Mouse (Mus musculus) forebrain, embryonic 15.5 days (tissue): ENCODE measurements at regions not wholly inside any gene's neighbourhood (a gene's known extent, or its start where the extent isn't known, plus 50 kb on each side); places are given as distances from the start of the nearest gene placed in this dataset.

Experiments used
- ATAC-seq: fragments of 200-750 bp; cut with Nextera tagmentation; replicated peaks from 2 replicates; pipeline ENCODE4 v1.8.0; 2017; ENCODE audit warnings: mild to moderate bottlenecking, moderate TSS enrichment, moderate library complexity
- H3K27ac ChIP-seq: fragments of 300-500 bp; sonication (generic); replicated peaks from 2 replicates; pipeline ENCODE4 v1.5.1; 2015; ENCODE audit warnings: mild to moderate bottlenecking, inconsistent platforms
- H3K27me3 ChIP-seq: fragments of 300-500 bp; sonication (generic); 2 replicates; pipeline ENCODE4 v1.6.1; 2015; ENCODE audit warnings: inconsistent platforms
- H3K36me3 ChIP-seq: fragments of 300-500 bp; sonication (generic); 2 replicates; pipeline ENCODE4 v1.6.1; 2015; ENCODE audit warnings: mild to moderate bottlenecking, inconsistent platforms
- H3K4me1 ChIP-seq: fragments of 300-500 bp; sonication (generic); 2 replicates; pipeline ENCODE4 v1.6.1; 2015; ENCODE audit warnings: inconsistent platforms
- H3K4me2 ChIP-seq: fragments of 300-500 bp; sonication (generic); replicated peaks from 2 replicates; pipeline ENCODE4 v1.6.1; 2015; ENCODE audit warnings: mild to moderate bottlenecking, inconsistent platforms
- H3K4me3 ChIP-seq: fragments of 300-500 bp; sonication (generic); 2 replicates; pipeline ENCODE4 v1.5.1; 2015; ENCODE audit warnings: mild to moderate bottlenecking, inconsistent platforms
- H3K9ac ChIP-seq: fragments of 300-500 bp; sonication (generic); replicated peaks from 2 replicates; pipeline ENCODE4 v1.6.1; 2015; ENCODE audit warnings: mild to moderate bottlenecking, inconsistent platforms
- H3K9me3 ChIP-seq: fragments of 300-500 bp; sonication (generic); 2 replicates; pipeline ENCODE4 v1.6.1; 2016; ENCODE audit warnings: inconsistent platforms
- WGBS: fragments of 180-500 bp; shearing (Covaris S2); methylation state at CpG from one replicate; pipeline ENCODE4 v1.1.7; 2015; ENCODE audit warnings: mixed read lengths; 5-methylcytosine and 5-hydroxymethylcytosine counted together

DNA sequence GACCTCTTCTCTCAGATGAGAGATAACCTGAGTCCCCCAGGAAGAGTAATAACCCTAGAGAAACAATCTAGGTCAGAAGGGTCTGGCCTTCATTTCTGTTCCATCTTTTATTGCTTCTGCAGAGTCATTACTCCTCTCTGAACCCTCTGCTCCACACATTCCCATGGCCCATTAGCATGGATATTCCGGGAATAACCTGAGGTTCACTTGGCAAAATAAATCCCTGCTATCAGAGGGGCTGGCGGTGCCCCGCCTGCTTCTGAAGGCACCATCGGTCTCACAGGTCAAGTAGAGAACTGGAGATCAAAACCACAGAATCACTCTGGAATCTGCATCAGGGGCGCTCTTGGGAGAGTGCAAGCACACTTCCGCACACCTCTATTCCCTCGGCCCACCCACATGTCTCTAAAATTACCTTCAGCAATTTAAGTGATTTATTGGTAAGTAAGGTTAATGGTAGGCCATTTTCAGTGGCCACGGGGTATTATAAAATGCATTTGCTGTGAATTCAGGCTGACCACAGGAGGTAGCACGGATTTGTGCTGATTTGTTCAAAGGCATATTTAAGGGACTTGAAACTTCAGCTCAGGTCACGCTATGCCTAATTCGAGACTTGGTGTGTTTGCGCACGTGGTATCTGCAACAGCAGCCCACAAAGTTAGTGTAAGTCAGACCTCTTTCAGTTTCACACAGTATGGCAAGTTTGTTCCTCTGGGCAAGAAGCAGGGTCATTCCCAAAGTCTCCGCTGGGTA is 243.4 kb upstream of the Adcy2 start:
- Histone ChIP-seq H3K9me3 (no peaks in the 10 kb centered on the region), H3K9ac (no peak overlapping the region), H3K27ac (no peak overlapping the region), H3K27me3 (no peaks in the 10 kb centered on the region), H3K4me1 (0 out of 2 replicates have a peak, but pooled peaks cover 2% of the 10 kb centered on the region), H3K4me3 (no peak overlapping the region), H3K4me2 (no peak overlapping the region), H3K36me3 (no peaks in the 10 kb centered on the region)
- 83% methylated on average over 14 of the region's 14 CpGs for WGBS
- no peak for ATAC-seq

- peaks cover 7% of the 10 kb centered on the region for H3K4me1 ChIP-seq
- H3K9ac ChIP-seq = no peak overlapping the region
- no peaks in the 10 kb centered on the region for H3K27me3 ChIP-seq
- ATAC-seq = no peak
- H3K9me3 ChIP-seq = no peaks in the 10 kb centered on the region
- H3K4me3 ChIP-seq = no peak overlapping the region
- no peaks in the 10 kb centered on the region for H3K36me3 ChIP-seq
- WGBS = 76% methylated on average over 4 of the region's 4 CpGs
- no peak overlapping the region for H3K4me2 ChIP-seq
- H3K27ac ChIP-seq = 0 out of 2 replicates have a peak overlapping the region, but pooled peaks have one; percentile 8
Observed at GRCm38 (mm10) chr13:69250334-69251129, 251.2 kb upstream of the Adcy2 start.

- Histone ChIP-seq H3K4me2 (no peak overlapping the region), H3K9ac (no peak overlapping the region), H3K36me3 (no peaks in the 10 kb centered on the region), H3K27ac (0 out of 2 replicates have a peak overlapping the region, but pooled peaks have one; percentile 8), H3K4me3 (no peak overlapping the region), H3K27me3 (no peaks in the 10 kb centered on the region), H3K9me3 (no peaks in the 10 kb centered on the region), H3K4me1 (peaks cover 7% of the 10 kb centered on the region)
- ATAC-seq = peak; percentile 46; the same call in 1 of the 2 replicates
- WGBS = 66% methylated on average over 6 of the region's 6 CpGs
Observed at GRCm38 (mm10) chr13:69251130-69251561, 251.8 kb upstream of the Adcy2 start.

DNA sequence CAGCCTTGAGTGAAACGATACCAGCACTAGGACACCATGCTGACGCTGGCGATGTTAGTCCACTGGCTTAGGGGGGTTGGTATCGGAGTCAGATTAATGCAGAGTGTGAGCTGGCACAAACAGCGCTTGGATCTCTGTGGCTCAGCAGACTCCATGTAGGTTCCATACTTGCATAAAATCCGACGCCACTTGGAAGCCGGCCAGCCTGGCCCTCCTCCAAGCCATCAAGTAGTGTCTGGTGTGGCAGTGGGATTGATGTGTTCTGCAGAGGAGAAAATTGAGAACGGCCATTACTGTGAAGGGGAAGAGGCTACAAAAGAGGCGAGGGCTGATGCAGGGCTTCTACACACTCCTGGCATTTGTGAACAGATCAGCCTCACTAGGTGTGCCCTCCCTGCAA is 253.0 kb upstream of the Adcy2 start:
- no peak overlapping the region for H3K4me3 ChIP-seq
- no peak overlapping the region; the same call in 1 of the 2 replicates for H3K27ac ChIP-seq
- H3K27me3 ChIP-seq = no peaks in the 10 kb centered on the region
- H3K4me1 ChIP-seq = peaks cover 7% of the 10 kb centered on the region
- no peaks in the 10 kb centered on the region for H3K36me3 ChIP-seq
- 36% methylated on average over 10 of the region's 10 CpGs for WGBS
- no peaks in the 10 kb centered on the region for H3K9me3 ChIP-seq
- H3K4me2 ChIP-seq = no peak overlapping the region
- peak; percentile 86 for ATAC-seq
- H3K9ac ChIP-seq = no peak overlapping the region

GRCm38 (mm10) chr13:69260485-69260884 is 261.1 kb upstream of the Adcy2 start:
- H3K27me3 ChIP-seq = no peaks in the 10 kb centered on the region
- WGBS = 24% methylated on average over 5 of the region's 5 CpGs
- H3K27ac ChIP-seq = no peak overlapping the region

DNA sequence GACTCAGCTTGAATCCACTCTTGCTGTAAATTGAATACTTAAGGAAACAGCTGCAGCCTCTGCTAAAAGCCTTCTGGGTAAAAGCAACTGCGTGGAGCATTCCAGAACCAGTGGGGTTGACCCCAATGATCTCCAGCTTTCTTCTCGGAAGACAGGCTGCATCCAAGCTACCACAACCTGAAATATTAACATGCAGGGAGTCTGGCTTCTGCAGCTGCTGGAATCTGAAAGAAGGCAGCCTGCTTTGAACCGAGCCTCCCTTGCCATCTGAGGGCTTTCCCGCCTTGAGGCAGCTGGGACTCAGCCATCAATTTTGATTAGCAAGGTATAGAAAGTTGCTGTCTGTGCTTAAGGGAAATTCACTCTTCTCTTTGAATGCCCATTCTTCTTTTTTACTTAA is 261.6 kb upstream of the Adcy2 start:
- H3K9ac ChIP-seq = no peak overlapping the region
- H3K27me3 ChIP-seq = no peaks in the 10 kb centered on the region
- WGBS = 36% methylated on average over 4 of the region's 4 CpGs
- no peak overlapping the region for H3K27ac ChIP-seq
- peaks cover 5% of the 10 kb centered on the region; the same call in 1 of the 2 replicates for H3K4me1 ChIP-seq
- no peak for ATAC-seq
- no peak overlapping the region for H3K4me2 ChIP-seq
- no peak overlapping the region for H3K4me3 ChIP-seq
- H3K36me3 ChIP-seq = no peaks in the 10 kb centered on the region
- no peaks in the 10 kb centered on the region for H3K9me3 ChIP-seq

More at GRCm38 (mm10) chr13:69260485-69260884, 261.1 kb upstream of the Adcy2 start:
- Histone ChIP-seq H3K4me1 (peaks cover 5% of the 10 kb centered on the region; the same call in 1 of the 2 replicates), H3K4me2 (no peak overlapping the region), H3K36me3 (no peaks in the 10 kb centered on the region), H3K4me3 (no peak overlapping the region), H3K9me3 (no peaks in the 10 kb centered on the region), H3K9ac (no peak overlapping the region)
- peak; percentile 74 for ATAC-seq

- no peak overlapping the region for H3K27ac ChIP-seq
- no peaks in the 10 kb centered on the region for H3K36me3 ChIP-seq
- no peaks in the 10 kb centered on the region for H3K27me3 ChIP-seq
- H3K4me1 ChIP-seq = peaks cover 5% of the 10 kb centered on the region; the same call in 1 of the 2 replicates
- no peak overlapping the region for H3K4me3 ChIP-seq
- 76% methylated on average over 3 of the region's 3 CpGs for WGBS
- H3K9ac ChIP-seq = no peak overlapping the region
- ATAC-seq = 0 out of 2 replicates have a peak, but pooled peaks have one; percentile 38
- no peak overlapping the region for H3K4me2 ChIP-seq
- H3K9me3 ChIP-seq = no peaks in the 10 kb centered on the region
Observed at GRCm38 (mm10) chr13:69263722-69264121, 264.4 kb upstream of the Adcy2 start.

GRCm38 (mm10) chr13:69266071-69266470 is 266.7 kb upstream of the Adcy2 start:
- no peaks in the 10 kb centered on the region for H3K9me3 ChIP-seq
- H3K27ac ChIP-seq = no peak overlapping the region
- WGBS = 89% methylated on average over 1 of the region's 1 CpGs
- H3K4me1 ChIP-seq = peaks cover under 1% of the 10 kb centered on the region; the same call in 1 of the 2 replicates
- H3K4me3 ChIP-seq = no peak overlapping the region
- no peaks in the 10 kb centered on the region for H3K27me3 ChIP-seq
- H3K36me3 ChIP-seq = no peaks in the 10 kb centered on the region
- no peak for ATAC-seq
- H3K9ac ChIP-seq = no peak overlapping the region
- no peak overlapping the region for H3K4me2 ChIP-seq

- no peak for ATAC-seq
- Histone ChIP-seq H3K9me3 (no peaks in the 10 kb centered on the region), H3K4me1 (peaks cover 6% of the 10 kb centered on the region; the same call in 1 of the 2 replicates), H3K4me3 (no peak overlapping the region), H3K27me3 (no peaks in the 10 kb centered on the region), H3K36me3 (no peaks in the 10 kb centered on the region), H3K4me2 (no peak overlapping the region), H3K27ac (no peak overlapping the region), H3K9ac (no peak overlapping the region)
- 20% methylated on average over 3 of the region's 3 CpGs for WGBS
Observed at GRCm38 (mm10) chr13:69272506-69272905, 261.0 kb upstream of the Nsun2 start.

DNA sequence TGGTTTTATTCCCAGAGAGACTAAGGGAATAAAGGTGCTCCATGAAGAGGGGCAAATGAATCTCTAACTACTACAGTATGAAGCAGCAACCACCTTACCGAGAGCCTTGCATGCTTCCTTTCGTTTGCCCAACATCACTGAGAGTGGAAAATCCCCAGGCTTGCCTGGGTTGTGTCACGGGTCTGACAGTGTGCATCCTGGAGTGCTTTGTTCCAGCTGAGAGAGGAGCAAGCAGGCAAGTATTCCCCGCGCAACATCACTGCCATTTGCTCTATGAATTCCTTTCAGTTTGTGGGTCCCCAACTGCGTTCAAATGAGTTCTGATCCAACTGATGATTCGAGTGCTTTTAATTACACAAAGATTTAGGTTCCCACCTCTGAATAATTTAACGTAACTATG is 253.9 kb upstream of the Nsun2 start:
- no peak for ATAC-seq
- H3K36me3 ChIP-seq = no peaks in the 10 kb centered on the region
- no peaks in the 10 kb centered on the region for H3K4me1 ChIP-seq
- no peaks in the 10 kb centered on the region for H3K27me3 ChIP-seq
- H3K27ac ChIP-seq = no peak overlapping the region
- no peaks in the 10 kb centered on the region for H3K9me3 ChIP-seq
- H3K4me3 ChIP-seq = no peak overlapping the region
- WGBS = 84% methylated on average over 8 of the region's 8 CpGs
- H3K9ac ChIP-seq = no peak overlapping the region
- H3K4me2 ChIP-seq = no peak overlapping the region

GRCm38 (mm10) chr13:69294483-69294882 is 239.1 kb upstream of the Nsun2 start:
- Histone ChIP-seq H3K9me3 (no peaks in the 10 kb centered on the region), H3K4me1 (no peaks in the 10 kb centered on the region), H3K27me3 (no peaks in the 10 kb centered on the region), H3K27ac (no peak overlapping the region), H3K36me3 (no peaks in the 10 kb centered on the region), H3K9ac (no peak overlapping the region), H3K4me3 (no peak overlapping the region), H3K4me2 (no peak overlapping the region)
- no peak for ATAC-seq
- 48% methylated on average over 1 of the region's 1 CpGs for WGBS

DNA sequence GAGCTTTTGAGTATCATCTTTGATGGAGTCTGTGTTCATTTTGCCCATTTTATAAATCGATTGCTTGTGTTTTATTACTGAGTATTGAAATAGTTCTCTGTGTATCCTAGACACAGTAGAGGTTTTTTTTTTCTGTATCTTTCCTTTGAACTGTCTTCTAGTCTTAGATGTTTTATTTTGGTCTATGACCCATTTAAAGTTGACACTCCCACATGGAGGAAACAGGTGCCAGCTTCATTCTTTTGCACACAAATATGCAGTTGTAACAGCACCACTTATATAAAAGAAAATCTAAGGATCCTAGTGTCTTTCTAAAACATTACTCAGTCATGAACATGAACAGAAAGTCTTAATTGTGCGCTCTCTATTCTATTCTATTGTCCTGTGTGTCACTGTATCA is 230.2 kb upstream of the Nsun2 start:
- Histone ChIP-seq H3K36me3 (no peaks in the 10 kb centered on the region), H3K27ac (no peak overlapping the region), H3K9me3 (no peaks in the 10 kb centered on the region), H3K27me3 (no peaks in the 10 kb centered on the region), H3K9ac (no peak overlapping the region), H3K4me3 (no peak overlapping the region), H3K4me1 (no peaks in the 10 kb centered on the region), H3K4me2 (no peak overlapping the region)
- no peak for ATAC-seq
- WGBS = 90% methylated on average over 2 of the region's 2 CpGs
